Mouse (Mus musculus) heart, postnatal 0 days (tissue): Measurements from ENCODE around the gene Robo1. TPM values are rescaled to one million over a fixed set of nuclear protein-coding genes. Genes with fewer than 3 reads are reported as not detected.
A peak's percentile ranks its signal among the peaks of the same experiment; 100 is the strongest.

Source experiments
- ATAC-seq: fragments of 200-750 bp; cut with Nextera tagmentation; 2 replicates; pipeline ENCODE4 v1.8.0; 2017; ENCODE audit warnings: low read depth, moderate number of reproducible peaks, moderate library complexity; ENCODE audit not compliant: insufficient read depth
- DNase-seq: peaks from one replicate; pipeline ENCODE4 v3.0.0-alpha.2; 2016; ENCODE audit warnings: low spot score
- H3K27ac ChIP-seq: fragments of 300-500 bp; sonication (generic); 2 replicates; pipeline ENCODE4 v1.5.1; 2014; ENCODE audit warnings: low read depth, mild to moderate bottlenecking
- H3K27me3 ChIP-seq: fragments of 300-500 bp; sonication (generic); 2 replicates; pipeline ENCODE4 v1.6.1; 2014; ENCODE audit warnings: low read length, mixed read lengths; ENCODE audit not compliant: control insufficient read depth, insufficient read depth
- H3K36me3 ChIP-seq: fragments of 300-500 bp; sonication (generic); replicated peaks from 2 replicates; pipeline ENCODE4 v1.6.1; 2014; ENCODE audit warnings: low read length, mixed read lengths; ENCODE audit not compliant: control insufficient read depth, insufficient read depth
- H3K4me1 ChIP-seq: fragments of 300-500 bp; sonication (generic); 2 replicates; pipeline ENCODE4 v1.6.1; 2014; ENCODE audit warnings: antibody characterized with exemption; ENCODE audit not compliant: control insufficient read depth, insufficient read depth
- H3K4me2 ChIP-seq: fragments of 300-500 bp; sonication (generic); 2 replicates; pipeline ENCODE4 v1.6.1; 2014; ENCODE audit warnings: low read depth, mild to moderate bottlenecking, low read length, moderate library complexity
- H3K4me3 ChIP-seq: fragments of 300-500 bp; sonication (generic); 2 replicates; pipeline ENCODE4 v1.5.1; 2014; ENCODE audit warnings: low read depth, low read length
- H3K9ac ChIP-seq: fragments of 300-500 bp; sonication (generic); replicated peaks from 2 replicates; pipeline ENCODE4 v1.6.1; 2014; ENCODE audit warnings: low read depth, low read length, mixed read lengths
- H3K9me3 ChIP-seq: fragments of 300-500 bp; sonication (generic); replicated peaks from 2 replicates; pipeline ENCODE4 v1.6.1; 2016; ENCODE audit warnings: low read length; ENCODE audit not compliant: control insufficient read depth
- CTCF ChIP-seq: IDR thresholded peaks from 2 replicates; pipeline ENCODE4 v1.5.1; 2016; ENCODE audit warnings: antibody characterized with exemption, control low read depth, low read depth
- EP300 ChIP-seq: IDR thresholded peaks from 2 replicates; pipeline ENCODE4 v1.6.1; 2016; ENCODE audit warnings: antibody characterized with exemption, low read depth
- WGBS: fragments of 180-500 bp; shearing (Covaris S2); extraction: QIAGEN DNeasy Blood & Tissue Kit; methylation state at CpG from one replicate; pipeline ENCODE4 v1.1.7; 2014; 5-methylcytosine and 5-hydroxymethylcytosine counted together
- polyA plus RNA-seq: library from polyadenylated mRNA; unstranded; fragments of >200 nt; fragmentation: Nextera tagmentation; extraction: Ambion mirVana; gene quantifications from 2 replicates; pipeline ENCODE4 v1.2.1, GENCODE M21; 2015
- total RNA-seq: library from RNA; depleted of rRNA; stranded (reverse); fragments of >200 nt; gene quantifications from 2 replicates; pipeline ENCODE4 v1.2.3, GENCODE M21; 2014; ENCODE audit warnings: low replicate concordance

Robo1 gene
- total and polyA plus RNA-seq, 2 experiments from 2014 or later: 2.8 to 4.0 TPM

GRCm38 (mm10) chr16:72800121-72800749 lies 492.1 kb downstream of the Robo1 start:
- 77% methylated on average over 15 of the region's 15 CpGs for WGBS
- Histone ChIP-seq H3K4me1 (no peaks in the 10 kb centered on the region), H3K36me3 (no peaks in the 10 kb centered on the region), H3K9ac (no peak overlapping the region), H3K4me2 (no peak overlapping the region), H3K27ac (no peak overlapping the region), H3K9me3 (no peaks in the 10 kb centered on the region), H3K27me3 (no peaks in the 10 kb centered on the region), H3K4me3 (no peak overlapping the region)
- TF ChIP-seq EP300 (no peak), CTCF (no peak)
- ATAC-seq (no peak), DNase-seq (no peak)

- Histone ChIP-seq H3K27ac (no peak overlapping the region), H3K9me3 (no peaks in the 10 kb centered on the region), H3K4me1 (no peaks in the 10 kb centered on the region), H3K4me2 (no peak overlapping the region), H3K27me3 (no peaks in the 10 kb centered on the region), H3K36me3 (no peaks in the 10 kb centered on the region), H3K9ac (no peak overlapping the region), H3K4me3 (no peak overlapping the region)
- 70% methylated on average over 6 of the region's 6 CpGs for WGBS
- DNase-seq (no peak), ATAC-seq (no peak)
- TF ChIP-seq EP300: no peak
- TF ChIP-seq CTCF: no peak
These were observed 492.7 kb downstream of the Robo1 start for GRCm38 (mm10) chr16:72800788-72801187.

- TF ChIP-seq EP300: no peak
- no peaks in the 10 kb centered on the region for H3K27me3 ChIP-seq
- H3K9ac ChIP-seq: peak overlapping the region; percentile 8
- H3K36me3 ChIP-seq: no peaks in the 10 kb centered on the region
- 26% methylated on average over 10 of the region's 10 CpGs for WGBS
- H3K27ac ChIP-seq: peak overlapping the region; percentile 6; the same call in 1 of the 2 replicates
- ATAC-seq (no peak), DNase-seq (no peak)
- peak overlapping the region; percentile 57 for H3K4me2 ChIP-seq
- no peaks in the 10 kb centered on the region for H3K4me1 ChIP-seq
- no peaks in the 10 kb centered on the region for H3K9me3 ChIP-seq
- H3K4me3 ChIP-seq: peak overlapping the region; percentile 37
These were observed 500.2 kb downstream of the Robo1 start for GRCm38 (mm10) chr16:72808351-72808750.

- H3K27me3 ChIP-seq: no peaks in the 10 kb centered on the region
- H3K27ac ChIP-seq: no peak overlapping the region
- 85% methylated on average over 3 of the region's 3 CpGs for WGBS
- TF ChIP-seq EP300 (no peak), CTCF (no peak)
- ATAC-seq: no peak
- no peaks in the 10 kb centered on the region for H3K36me3 ChIP-seq
- no peak overlapping the region for H3K4me2 ChIP-seq
- no peak for DNase-seq
- no peak overlapping the region for H3K9ac ChIP-seq
- no peak overlapping the region for H3K4me3 ChIP-seq
- no peaks in the 10 kb centered on the region for H3K4me1 ChIP-seq
- no peaks in the 10 kb centered on the region for H3K9me3 ChIP-seq
These were observed 502.8 kb downstream of the Robo1 start for GRCm38 (mm10) chr16:72810942-72811341.

- Histone ChIP-seq H3K36me3 (no peaks in the 10 kb centered on the region), H3K4me3 (no peak overlapping the region), H3K9me3 (no peaks in the 10 kb centered on the region), H3K9ac (no peak overlapping the region), H3K4me1 (no peaks in the 10 kb centered on the region), H3K4me2 (no peak overlapping the region), H3K27ac (no peak overlapping the region), H3K27me3 (no peaks in the 10 kb centered on the region)
- ATAC-seq (no peak), DNase-seq (no peak)
- TF ChIP-seq EP300 (no peak), CTCF (no peak)
- WGBS: 80% methylated on average over 5 of the region's 5 CpGs
These were observed 503.4 kb downstream of the Robo1 start for GRCm38 (mm10) chr16:72811494-72811893.

- ATAC-seq (no peak), DNase-seq (no peak)
- Histone ChIP-seq H3K4me1 (no peaks in the 10 kb centered on the region), H3K4me3 (no peak overlapping the region), H3K27me3 (no peaks in the 10 kb centered on the region), H3K36me3 (no peaks in the 10 kb centered on the region), H3K9me3 (no peaks in the 10 kb centered on the region), H3K9ac (no peak overlapping the region), H3K27ac (no peak overlapping the region), H3K4me2 (no peak overlapping the region)
- 67% methylated on average over 3 of the region's 3 CpGs for WGBS
- no peak for TF ChIP-seq EP300
- TF ChIP-seq CTCF: no peak
These were observed 503.8 kb downstream of the Robo1 start for GRCm38 (mm10) chr16:72811908-72812307.
